Mouse (Mus musculus): Measurements from ENCODE around the gene Mettl2. TPM values are rescaled to one million over a fixed set of nuclear protein-coding genes. Genes with fewer than 3 reads are reported as not detected.
"Not testable (repeated sequence)": the region's sequence is repeated elsewhere in the genome, so short reads cannot be mapped to it uniquely, and the experiment has no call there.

Mettl2 gene
- polyA plus RNA-seq (2016; fragmentation: Nextera tagmentation; extraction: Ambion mirVana) = 43.2 and 50.5 TPM in 2 replicates

DNA sequence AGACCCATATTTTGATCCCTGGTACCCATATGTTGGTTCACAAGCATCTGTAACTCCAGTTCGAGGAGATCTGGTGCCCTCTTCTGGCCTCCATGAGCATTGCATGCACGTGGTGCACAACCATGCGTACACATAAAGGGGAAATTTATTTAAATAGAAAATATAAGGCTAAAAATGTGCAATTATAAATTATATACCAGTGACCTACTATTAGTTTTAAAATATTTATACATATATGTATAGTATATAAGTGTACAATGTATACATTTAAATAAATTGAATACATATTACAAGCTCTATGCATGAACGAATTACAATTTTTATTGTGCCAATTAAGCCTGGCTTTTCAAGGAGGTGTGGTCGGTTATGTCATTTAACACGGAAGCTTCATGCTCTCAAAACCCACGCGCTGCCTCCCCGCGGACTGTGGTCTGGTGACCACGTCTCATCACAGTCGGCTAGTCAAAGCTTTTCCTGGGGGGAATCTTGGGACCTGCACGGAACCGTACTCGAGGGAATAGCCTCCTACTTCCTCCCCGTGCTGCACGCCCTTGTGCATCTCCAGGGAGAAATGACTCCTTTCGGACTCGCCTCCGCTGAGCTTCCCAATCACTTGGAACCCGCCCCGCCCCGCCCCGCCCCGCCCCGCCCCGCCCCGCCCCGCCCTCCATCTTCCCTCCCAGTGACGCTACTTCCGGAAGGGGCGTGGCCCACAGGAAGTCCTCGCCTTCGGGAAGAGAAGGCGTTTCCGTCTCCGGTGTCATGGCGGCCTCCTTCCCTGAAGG is at the start of gene Mettl2:
Gene Mettl2 (plus strand): TSS at position 691 of the 785 bp plus-strand sequence.
- H3K4me1 ChIP-seq (replicated peaks) = peaks cover 13% of the 10 kb centered on the region

GRCm38 (mm10) chr11:105112448-105112847 is 13.8 kb upstream of the Mettl2 start:
- WGBS = 80% methylated on average over 22 of the region's 22 CpGs
- H3K4me3 ChIP-seq; H3K27ac ChIP-seq; H3K9me3 ChIP-seq; H3K27me3 ChIP-seq (ENCODE audit: insufficient read depth, poor library complexity, severe bottlenecking); H3K4me1 ChIP-seq (replicated peaks); H3K36me3 ChIP-seq; DNase-seq (ENCODE audit: low spot score): not testable (repeated sequence)

More for the DNA sequence above, at the start of gene Mettl2:
- 3% methylated on average over 38 of the region's 38 CpGs for WGBS
- peak within 1 kb of the TSS; percentile 82 for H3K27ac ChIP-seq
- H3K27me3 ChIP-seq (ENCODE audit: insufficient read depth, poor library complexity, severe bottlenecking) = no peaks in the 10 kb centered on the region
- H3K9me3 ChIP-seq = no peaks in the 10 kb centered on the region
- peaks cover 23% of the 10 kb centered on the region for H3K36me3 ChIP-seq
- peak within 1 kb of the TSS; percentile 82 for H3K4me3 ChIP-seq
- peak; percentile 91 for DNase-seq (ENCODE audit: low spot score)

DNA sequence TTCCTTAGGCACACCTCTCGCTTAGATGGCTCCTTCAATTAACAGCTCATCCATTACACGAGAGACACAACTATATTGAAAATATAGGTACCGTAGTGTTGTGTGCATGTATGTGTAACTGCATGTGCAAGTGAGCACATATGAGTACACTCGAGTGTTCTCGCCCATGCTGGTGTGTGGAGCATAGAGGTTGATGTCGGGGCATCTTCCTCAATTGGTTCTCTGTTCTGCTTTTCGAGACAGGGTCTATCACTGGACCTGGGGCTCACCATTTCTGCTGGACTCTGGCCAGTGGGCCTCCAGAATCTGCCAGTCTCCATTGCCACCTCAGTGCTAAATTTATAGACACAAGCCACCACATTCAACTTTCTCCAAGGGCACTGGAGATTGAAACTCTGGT is 8.4 kb upstream of the Mettl2 start:
- Histone ChIP-seq H3K27me3 (ENCODE audit: insufficient read depth, poor library complexity, severe bottlenecking) (no peaks in the 10 kb centered on the region), H3K27ac (no peak overlapping the region), H3K36me3 (no peaks in the 10 kb centered on the region), H3K4me1 (replicated peaks) (no peaks in the 10 kb centered on the region), H3K4me3 (no peak overlapping the region), H3K9me3 (no peaks in the 10 kb centered on the region)
- WGBS = 90% methylated on average over 7 of the region's 7 CpGs
- no peak for DNase-seq (ENCODE audit: low spot score)

DNA sequence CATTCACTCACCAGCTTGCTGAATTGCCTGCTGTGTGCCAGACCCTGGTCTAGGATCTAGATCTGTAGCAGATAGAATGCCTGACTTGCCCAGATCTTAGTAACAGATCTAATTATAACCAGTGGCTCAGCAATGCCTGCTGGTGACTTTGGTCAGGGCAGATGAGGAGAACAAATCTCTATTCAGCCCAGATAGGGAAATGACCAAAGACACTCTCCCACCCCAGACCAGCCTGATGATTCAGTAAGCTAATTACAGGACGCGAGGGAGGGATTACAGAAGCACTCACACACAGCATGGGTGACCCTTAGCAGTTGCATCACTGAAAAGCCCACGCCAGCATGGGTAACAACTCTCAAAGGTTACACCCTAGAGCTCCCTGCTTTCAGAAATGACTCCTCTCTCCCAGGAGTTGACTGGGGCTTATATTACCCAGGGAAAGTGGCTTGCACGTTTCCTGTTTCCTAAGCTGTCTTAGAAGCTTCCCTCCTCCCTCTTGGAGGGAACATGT is 5.6 kb upstream of the Mettl2 start:
- Histone ChIP-seq H3K4me3 (no peak overlapping the region), H3K27ac (no peak overlapping the region), H3K27me3 (ENCODE audit: insufficient read depth, poor library complexity, severe bottlenecking) (no peaks in the 10 kb centered on the region), H3K4me1 (replicated peaks) (no peaks in the 10 kb centered on the region), H3K9me3 (no peaks in the 10 kb centered on the region), H3K36me3 (no peaks in the 10 kb centered on the region)
- no peak for DNase-seq (ENCODE audit: low spot score)
- WGBS = 40% methylated on average over 4 of the region's 4 CpGs

- H3K9me3 ChIP-seq; H3K27ac ChIP-seq; DNase-seq (ENCODE audit: low spot score); H3K4me3 ChIP-seq; H3K36me3 ChIP-seq; H3K27me3 ChIP-seq (ENCODE audit: insufficient read depth, poor library complexity, severe bottlenecking); H3K4me1 ChIP-seq (replicated peaks): not testable (repeated sequence)
- 80% methylated on average over 5 of the region's 5 CpGs for WGBS
Measured at GRCm38 (mm10) chr11:105121792-105122191, 4.4 kb upstream of the Mettl2 start.

GRCm38 (mm10) chr11:105123986-105124385 is 2.2 kb upstream of the Mettl2 start:
- WGBS = 9% methylated on average over 9 of the region's 9 CpGs
- Histone ChIP-seq H3K36me3 (peaks cover 4% of the 10 kb centered on the region), H3K27me3 (ENCODE audit: insufficient read depth, poor library complexity, severe bottlenecking) (no peaks in the 10 kb centered on the region), H3K4me3 (no peak overlapping the region), H3K4me1 (replicated peaks) (peaks cover 13% of the 10 kb centered on the region), H3K27ac (no peak overlapping the region), H3K9me3 (no peaks in the 10 kb centered on the region)
- peak; percentile 50 for DNase-seq (ENCODE audit: low spot score)

- under 1% methylated on average over 49 of the region's 49 CpGs for WGBS
- no peaks in the 10 kb centered on the region for H3K9me3 ChIP-seq
- H3K4me3 ChIP-seq = peak overlapping the region; percentile 82
- DNase-seq (ENCODE audit: low spot score) = no peak
- H3K27me3 ChIP-seq (ENCODE audit: insufficient read depth, poor library complexity, severe bottlenecking) = no peaks in the 10 kb centered on the region
- peaks cover 29% of the 10 kb centered on the region for H3K36me3 ChIP-seq
- H3K27ac ChIP-seq = peak overlapping the region; percentile 82
- H3K4me1 ChIP-seq (replicated peaks) = peaks cover 13% of the 10 kb centered on the region
Measured at GRCm38 (mm10) chr11:105126520-105127029, 350 bp downstream of the Mettl2 start.

GRCm38 (mm10) chr11:105135692-105136091 is 9.5 kb downstream of the Mettl2 start:
- no peaks in the 10 kb centered on the region for H3K27me3 ChIP-seq (ENCODE audit: insufficient read depth, poor library complexity, severe bottlenecking)
- H3K4me1 ChIP-seq (replicated peaks) = no peaks in the 10 kb centered on the region
- no peak overlapping the region for H3K4me3 ChIP-seq
- WGBS = 96% methylated on average over 7 of the region's 7 CpGs
- H3K9me3 ChIP-seq = no peaks in the 10 kb centered on the region
- H3K27ac ChIP-seq = no peak overlapping the region
- peaks cover 99% of the 10 kb centered on the region for H3K36me3 ChIP-seq
- no peak for DNase-seq (ENCODE audit: low spot score)

- not testable (repeated sequence) for H3K27ac ChIP-seq; H3K9me3 ChIP-seq; H3K27me3 ChIP-seq (ENCODE audit: insufficient read depth, poor library complexity, severe bottlenecking); H3K4me3 ChIP-seq; H3K4me1 ChIP-seq (replicated peaks); DNase-seq (ENCODE audit: low spot score)
- peaks cover 95% of the 10 kb centered on the region for H3K36me3 ChIP-seq
- WGBS = 91% methylated on average over 2 of the region's 2 CpGs
Measured at GRCm38 (mm10) chr11:105137255-105137654, 11.0 kb downstream of the Mettl2 start.

- H3K36me3 ChIP-seq = peaks cover 62% of the 10 kb centered on the region
- WGBS = 94% methylated on average over 7 of the region's 8 CpGs
- not testable (repeated sequence) for H3K4me1 ChIP-seq (replicated peaks)
Measured at GRCm38 (mm10) chr11:105140512-105140911, 14.3 kb downstream of the Mettl2 start.

GRCm38 (mm10) chr11:105141115-105141514 is 14.9 kb downstream of the Mettl2 start:
- Histone ChIP-seq H3K27ac (no peak overlapping the region), H3K27me3 (ENCODE audit: insufficient read depth, poor library complexity, severe bottlenecking) (no peaks in the 10 kb centered on the region), H3K4me3 (no peak overlapping the region), H3K9me3 (no peaks in the 10 kb centered on the region), H3K4me1 (replicated peaks) (no peaks in the 10 kb centered on the region), H3K36me3 (peaks cover 56% of the 10 kb centered on the region)
- DNase-seq (ENCODE audit: low spot score) = no peak
- WGBS = 93% methylated on average over 5 of the region's 5 CpGs

More at GRCm38 (mm10) chr11:105140512-105140911, 14.3 kb downstream of the Mettl2 start:
- H3K27ac ChIP-seq; H3K27me3 ChIP-seq (ENCODE audit: insufficient read depth, poor library complexity, severe bottlenecking); H3K4me3 ChIP-seq; DNase-seq (ENCODE audit: low spot score); H3K9me3 ChIP-seq: not testable (repeated sequence)

GRCm38 (mm10) chr11:105143564-105143963 is 17.3 kb downstream of the Mettl2 start:
- Histone ChIP-seq H3K4me1 (replicated peaks) (no peaks in the 10 kb centered on the region), H3K27me3 (ENCODE audit: insufficient read depth, poor library complexity, severe bottlenecking) (no peaks in the 10 kb centered on the region), H3K36me3 (peaks cover 32% of the 10 kb centered on the region), H3K9me3 (no peaks in the 10 kb centered on the region), H3K4me3 (no peak overlapping the region), H3K27ac (no peak overlapping the region)
- no peak for DNase-seq (ENCODE audit: low spot score)

GRCm38 (mm10) chr11:105144084-105144483 is 17.9 kb downstream of the Mettl2 start:
- H3K27ac ChIP-seq = no peak overlapping the region
- no peaks in the 10 kb centered on the region for H3K4me1 ChIP-seq (replicated peaks)
- H3K4me3 ChIP-seq = no peak overlapping the region
- 82% methylated on average over 3 of the region's 3 CpGs for WGBS
- H3K9me3 ChIP-seq = no peaks in the 10 kb centered on the region
- H3K27me3 ChIP-seq (ENCODE audit: insufficient read depth, poor library complexity, severe bottlenecking) = no peaks in the 10 kb centered on the region
- H3K36me3 ChIP-seq = peaks cover 26% of the 10 kb centered on the region
- DNase-seq (ENCODE audit: low spot score) = no peak

Measured in hindbrain, embryonic 10.5 days (tissue).